8 mouse cellular contexts compared by ENCODE assay signal in the genomic region with DNA sequence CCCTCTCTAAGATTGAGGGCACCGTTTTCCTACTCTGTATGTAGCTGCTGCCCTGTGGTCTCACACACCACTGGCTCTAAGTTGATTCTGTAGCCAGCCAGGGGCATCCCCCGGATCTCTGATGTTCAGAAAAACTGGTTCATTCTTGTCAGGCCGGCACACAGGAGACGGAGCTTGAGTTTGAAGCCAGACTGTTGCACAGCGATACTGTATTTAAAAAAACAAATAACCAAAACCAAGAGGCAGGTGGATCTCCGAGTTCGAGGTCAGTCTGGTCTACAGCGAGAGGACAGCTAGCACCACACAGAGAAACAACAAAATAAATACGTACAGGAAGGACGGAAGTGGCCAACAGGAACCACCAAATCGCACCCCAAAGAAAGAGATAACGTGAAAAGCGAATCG. TPM values are rescaled to one million over a fixed set of nuclear protein-coding genes. Genes with fewer than 3 reads are reported as not detected.
DNase-seq lines count a peak whose midpoint lies in the region; ATAC-seq and TF ChIP-seq lines count a peak whose summit lies in the region.

No protein-coding gene starts in this region.

- peak overlapping the region; percentile 98 for H3K9ac ChIP-seq in heart, embryonic 16.5 days (ENCODE audit: low read length)
- peak overlapping the region; percentile 94 for H3K9ac ChIP-seq in limb, embryonic 13.5 days
- peak overlapping the region; percentile 90 for H3K9ac ChIP-seq in neural tube, embryonic 13.5 days

- H3K4me3 ChIP-seq in heart, embryonic 16.5 days (ENCODE audit: low read length) = peak overlapping the region; percentile 98
- peak overlapping the region; percentile 85 for H3K4me3 ChIP-seq in G1E (ENCODE audit: low read depth, low read length)
- H3K4me3 ChIP-seq in limb, embryonic 13.5 days = peak overlapping the region; percentile 93
- H3K4me3 ChIP-seq in neural tube, embryonic 13.5 days = peak overlapping the region; percentile 77

- no peaks in the 10 kb centered on the region; the same call in 1 of the 2 replicates for H3K36me3 ChIP-seq in heart, embryonic 16.5 days (ENCODE audit: control insufficient read depth, insufficient read depth)
- H3K36me3 ChIP-seq in G1E (replicated peaks) = peaks cover 60% of the 10 kb centered on the region
- peaks cover 18% of the 10 kb centered on the region for H3K36me3 ChIP-seq in limb, embryonic 13.5 days
- 0 out of 2 replicates have a peak, but pooled peaks cover 6% of the 10 kb centered on the region for H3K36me3 ChIP-seq in neural tube, embryonic 13.5 days

- TF ChIP-seq CTCF in G1E (IDR thresholded peaks at IDR 0.05; ENCODE audit: low read depth, low read length) = no peak

- ATAC-seq in heart, embryonic 16.5 days (replicated peaks; ENCODE audit: extremely low read depth, insufficient read depth, low FRiP score) = peak; percentile 10; the same call in 1 of the 2 replicates
- 0 out of 2 replicates have a peak, but pooled peaks have one; percentile 17 for ATAC-seq in G1E (ENCODE audit: extremely low read depth, insufficient number of reproducible peaks, low FRiP score, poor library complexity, severe bottlenecking)
- peak; percentile 53 for ATAC-seq in erythroid progenitor cell, adult 5-6 weeks (replicated peaks; ENCODE audit: low FRiP score, poor library complexity, severe bottlenecking)
- peak; percentile 17; the same call in 1 of the 2 replicates for ATAC-seq in limb, embryonic 13.5 days (ENCODE audit: low FRiP score, low read depth)
- peak; percentile 41; the same call in 1 of the 2 replicates for ATAC-seq in neural tube, embryonic 13.5 days (ENCODE audit: low read depth)

- peak overlapping the region; percentile 86 for H3K4me2 ChIP-seq in heart, embryonic 16.5 days (ENCODE audit: low read depth, low read length)
- H3K4me2 ChIP-seq in limb, embryonic 13.5 days (replicated peaks) = peak overlapping the region; percentile 86
- H3K4me2 ChIP-seq in neural tube, embryonic 13.5 days = peak overlapping the region; percentile 69

- peak overlapping the region; percentile 94 for H3K27ac ChIP-seq in heart, embryonic 16.5 days (ENCODE audit: low read length)
- peak overlapping the region; percentile 82 for H3K27ac ChIP-seq in limb, embryonic 13.5 days
- peak overlapping the region; percentile 93 for H3K27ac ChIP-seq in neural tube, embryonic 13.5 days (replicated peaks)

- no peak for DNase-seq in heart, adult 18-20 months
- peak; percentile 9 for DNase-seq in G1E (ENCODE audit: low spot score)
- no peak for DNase-seq in right cerebral cortex, postnatal 4 days
- DNase-seq in layer of hippocampus, postnatal 36 days = no peak

- no peaks in the 10 kb centered on the region for H3K27me3 ChIP-seq in heart, embryonic 16.5 days (ENCODE audit: control insufficient read depth, insufficient read depth, low read length)
- H3K27me3 ChIP-seq in G1E (ENCODE audit: insufficient read depth, low read length) = no peaks in the 10 kb centered on the region
- H3K27me3 ChIP-seq in limb, embryonic 13.5 days = no peaks in the 10 kb centered on the region
- no peaks in the 10 kb centered on the region for H3K27me3 ChIP-seq in neural tube, embryonic 13.5 days

- peaks cover 17% of the 10 kb centered on the region for H3K4me1 ChIP-seq in heart, embryonic 16.5 days (ENCODE audit: control insufficient read depth, insufficient read depth, low read length)
- H3K4me1 ChIP-seq in G1E (ENCODE audit: insufficient read depth, low read depth, low read length) = peaks cover 35% of the 10 kb centered on the region
- peaks cover 23% of the 10 kb centered on the region for H3K4me1 ChIP-seq in limb, embryonic 13.5 days
- peaks cover 33% of the 10 kb centered on the region for H3K4me1 ChIP-seq in neural tube, embryonic 13.5 days (replicated peaks)

- WGBS in heart, embryonic 16.5 days = under 1% methylated on average over 14 of the region's 14 CpGs
- 1% methylated on average over 14 of the region's 14 CpGs for WGBS in limb, embryonic 13.5 days
- 3% methylated on average over 14 of the region's 14 CpGs for WGBS in neural tube, embryonic 13.5 days

- H3K9me3 ChIP-seq in heart, embryonic 16.5 days (replicated peaks; ENCODE audit: control insufficient read depth, low read length) = no peaks in the 10 kb centered on the region
- no peaks in the 10 kb centered on the region for H3K9me3 ChIP-seq in G1E (replicated peaks)
- no peaks in the 10 kb centered on the region for H3K9me3 ChIP-seq in limb, embryonic 13.5 days
- no peaks in the 10 kb centered on the region for H3K9me3 ChIP-seq in neural tube, embryonic 13.5 days

RNA-seq across cellular contexts. Expression of a gene that starts 2.1 kb away (rescaled TPM):
- 60.7 and 71.0 TPM in 2 replicates for polyA plus RNA-seq in heart, embryonic 16.5 days (2015; fragmentation: Nextera tagmentation; extraction: Ambion mirVana)
- total RNA-seq in heart, adult 18-20 months (2021) = 10 to 100 TPM; 94.2 to 100.0 TPM
- 11.7 and 14.2 TPM in 2 replicates for total RNA-seq in G1E (2014; fragmentation: Nextera tagmentation)
- 36.7 and 40.2 TPM in 2 replicates for total RNA-seq in G1E (2017)
- polyA plus RNA-seq in G1E (2012) = 20.9 and 22.6 TPM in 2 replicates
- 63.4 and 71.7 TPM in 2 replicates for total RNA-seq in erythroid progenitor cell, adult 5-6 weeks (2015; ENCODE audit: low replicate concordance)
- total RNA-seq in erythroid progenitor cell, adult 5-6 weeks (2017; ENCODE audit: low replicate concordance) = 50.3 and 65.2 TPM in 2 replicates
- polyA plus RNA-seq in limb, embryonic 13.5 days (2015; fragmentation: Nextera tagmentation; extraction: Ambion mirVana) = 40.8 and 41.5 TPM in 2 replicates
- 48.7 and 50.1 TPM in 2 replicates for polyA plus RNA-seq in neural tube, embryonic 13.5 days (2015; fragmentation: Nextera tagmentation; extraction: Ambion mirVana)
- total RNA-seq in layer of hippocampus, postnatal 36 days (2021) = 10 to 100 TPM; 54.9 to 61.1 TPM

RNA-seq across cellular contexts. Expression of a gene that starts 22.7 kb away (rescaled TPM):
- polyA plus RNA-seq in heart, embryonic 16.5 days (2015; fragmentation: Nextera tagmentation; extraction: Ambion mirVana) = 17.6 and 18.5 TPM in 2 replicates
- 10 to 100 TPM; 67.7 to 72.7 TPM for total RNA-seq in heart, adult 18-20 months (2021)
- 115 and 128 TPM in 2 replicates for total RNA-seq in G1E (2014; fragmentation: Nextera tagmentation)
- total RNA-seq in G1E (2017) = 51.5 and 57.3 TPM in 2 replicates
- polyA plus RNA-seq in G1E (2012) = 90.7 and 96.3 TPM in 2 replicates
- total RNA-seq in erythroid progenitor cell, adult 5-6 weeks (2015; ENCODE audit: low replicate concordance) = 81.8 and 106 TPM in 2 replicates
- 126 and 174 TPM in 2 replicates for total RNA-seq in erythroid progenitor cell, adult 5-6 weeks (2017; ENCODE audit: low replicate concordance)
- 40.9 and 48.7 TPM in 2 replicates for polyA plus RNA-seq in limb, embryonic 13.5 days (2015; fragmentation: Nextera tagmentation; extraction: Ambion mirVana)
- 43.2 and 58.2 TPM in 2 replicates for polyA plus RNA-seq in neural tube, embryonic 13.5 days (2015; fragmentation: Nextera tagmentation; extraction: Ambion mirVana)
- 100 to 1,000 TPM; 164 to 171 TPM for total RNA-seq in layer of hippocampus, postnatal 36 days (2021)

RNA-seq across cellular contexts. Expression of a gene that starts 37.3 kb away (rescaled TPM):
- 676 and 829 TPM in 2 replicates for polyA plus RNA-seq in heart, embryonic 16.5 days (2015; fragmentation: Nextera tagmentation; extraction: Ambion mirVana)
- total RNA-seq in heart, adult 18-20 months (2021) = 100 to 1,000 TPM; 462 to 489 TPM
- total RNA-seq in G1E (2014; fragmentation: Nextera tagmentation) (835 and 904 TPM in 2 replicates), G1E (2017) (3,495 and 3,523 TPM in 2 replicates)
- 4,220 and 5,023 TPM in 2 replicates for polyA plus RNA-seq in G1E (2012)
- total RNA-seq in erythroid progenitor cell, adult 5-6 weeks (2015; ENCODE audit: low replicate concordance) = 320 and 376 TPM in 2 replicates
- 611 and 691 TPM in 2 replicates for total RNA-seq in erythroid progenitor cell, adult 5-6 weeks (2017; ENCODE audit: low replicate concordance)
- 1,375 and 1,469 TPM in 2 replicates for polyA plus RNA-seq in limb, embryonic 13.5 days (2015; fragmentation: Nextera tagmentation; extraction: Ambion mirVana)
- polyA plus RNA-seq in neural tube, embryonic 13.5 days (2015; fragmentation: Nextera tagmentation; extraction: Ambion mirVana) = 629 and 772 TPM in 2 replicates
- 100 to 1,000 TPM; 391 to 451 TPM for total RNA-seq in layer of hippocampus, postnatal 36 days (2021)

RNA-seq across cellular contexts. Expression of a gene that starts 52.4 kb away (rescaled TPM):
- polyA plus RNA-seq in heart, embryonic 16.5 days (2015; fragmentation: Nextera tagmentation; extraction: Ambion mirVana) = 0.20 and 0.35 TPM in 2 replicates
- 1 to 10 TPM in 1 of 2 experiments, under 1 TPM in 1; 0.62 to 1.1 TPM for total RNA-seq in heart, adult 18-20 months (2021)
- total RNA-seq in G1E (2014; fragmentation: Nextera tagmentation) = 3.1 and 4.3 TPM in 2 replicates
- total RNA-seq in G1E (2017) = 3.6 and 6.1 TPM in 2 replicates
- 11.1 and 11.2 TPM in 2 replicates for polyA plus RNA-seq in G1E (2012)
- total RNA-seq in erythroid progenitor cell, adult 5-6 weeks (2015; ENCODE audit: low replicate concordance) = not detected in 2 replicates
- not detected in 2 replicates for total RNA-seq in erythroid progenitor cell, adult 5-6 weeks (2017; ENCODE audit: low replicate concordance)
- 0.64 and 0.72 TPM in 2 replicates for polyA plus RNA-seq in limb, embryonic 13.5 days (2015; fragmentation: Nextera tagmentation; extraction: Ambion mirVana)
- polyA plus RNA-seq in neural tube, embryonic 13.5 days (2015; fragmentation: Nextera tagmentation; extraction: Ambion mirVana) = 0.68 and 1.1 TPM in 2 replicates
- 100 to 1,000 TPM; 305 to 318 TPM for total RNA-seq in layer of hippocampus, postnatal 36 days (2021)
